Comparison of ENCODE assay signal across 22 mouse cellular contexts in genomic region chr17:68218246-68218645, GRCm38 (mm10). TPM values are rescaled to one million over a fixed set of nuclear protein-coding genes. Genes with fewer than 3 reads are reported as not detected.
A peak's percentile ranks its signal among the peaks of the same experiment; 100 is the strongest.
DNase-seq lines count a peak whose midpoint lies in the region.
"Had no signal": no experiment of that assay in that cellular context is flagged by ENCODE, and none has a peak within 500 bp of the region (broad histone marks: within the 10 kb centered on the region; RNA-seq: fewer than 3 reads in every experiment).

No protein-coding gene starts in this region.

- WGBS in heart, embryonic 10.5 days: 79% methylated on average over 4 of the region's 4 CpGs

- no peaks in the 10 kb centered on the region for H3K27me3 ChIP-seq in heart, embryonic 10.5 days (ENCODE audit: insufficient read depth, poor library complexity, severe bottlenecking)
- H3K27me3 ChIP-seq: CH12.LX; forebrain, embryonic 13.5 days; heart, embryonic 13.5 days; kidney, embryonic 15.5 days had no signal

- H3K9me3 ChIP-seq in heart, embryonic 10.5 days: peaks cover 3% of the 10 kb centered on the region
- H3K9me3 ChIP-seq: forebrain, embryonic 13.5 days; hindbrain, embryonic 10.5 days had no signal

- intact Hi-C loops in heart, postnatal 25 days (cut with DNase I): no loop called here

- H3K27ac ChIP-seq in heart, embryonic 10.5 days: no peak overlapping the region
- H3K27ac ChIP-seq: embryonic facial prominence, embryonic 10.5 days; forebrain, embryonic 13.5 days; heart, embryonic 13.5 days; hindbrain, embryonic 10.5 days; hindbrain, embryonic 14.5 days; kidney, embryonic 15.5 days had no signal

- H3K36me3 ChIP-seq in heart, embryonic 10.5 days: no peaks in the 10 kb centered on the region
- H3K36me3 ChIP-seq: embryonic facial prominence, embryonic 10.5 days; heart, embryonic 13.5 days; hindbrain, embryonic 10.5 days; kidney, embryonic 15.5 days had no signal

- no peak overlapping the region for H3K4me3 ChIP-seq in heart, embryonic 10.5 days
- H3K4me3 ChIP-seq: embryonic facial prominence, embryonic 10.5 days; forebrain, embryonic 13.5 days; heart, embryonic 13.5 days; hindbrain, embryonic 10.5 days; kidney, embryonic 15.5 days had no signal

- H3K4me1 ChIP-seq in heart, embryonic 10.5 days: no peaks in the 10 kb centered on the region
- H3K4me1 ChIP-seq: embryonic facial prominence, embryonic 10.5 days; forebrain, embryonic 13.5 days; heart, embryonic 13.5 days; hindbrain, embryonic 10.5 days; kidney, embryonic 15.5 days had no signal

- DNase-seq in adrenal gland, adult 2 months: peak; percentile 64
- no peak for DNase-seq in adrenal gland, adult 18-20 months (ENCODE audit: low spot score in 2 of 2)
- peak; percentile 9 for DNase-seq in heart, postnatal 25 days (ENCODE audit: low spot score)
- DNase-seq in heart, embryonic 10.5 days (ENCODE audit: low spot score): no peak
- peak; percentile 9 for DNase-seq in 3T3-L1 (ENCODE audit: low read depth, low spot score)
- peak; percentile 62 for DNase-seq in adrenal gland, postnatal 10 days
- DNase-seq in MN1 (ENCODE audit: low spot score): no peak
- no peak for DNase-seq in gastrocnemius, postnatal 4 days (ENCODE audit: low spot score in 2 of 2)
- DNase-seq: cerebellum, adult 11-12 months; cerebellum, adult 9-10 months; forebrain, postnatal 0 days; gastrocnemius, postnatal 14 days; kidney, adult 2 months had no signal

RNA-seq across cellular contexts. Expression of gene L3mbtl4, which starts 55.4 kb away (rescaled TPM):
- total RNA-seq in adrenal gland, adult 2 months (2021): under 1 TPM; 0.14 to 0.20 TPM
- 0.04 and 0.07 TPM in 2 replicates for polyA plus RNA-seq in adrenal gland, adult 2 months (2012; rRNA removed)
- under 1 TPM; 0.20 to 0.42 TPM for total RNA-seq in adrenal gland, adult 18-20 months (2021)
- total RNA-seq in heart, postnatal 25 days (2021): not detected
- polyA plus RNA-seq in heart, embryonic 10.5 days (2016; fragmentation: Nextera tagmentation; extraction: Ambion mirVana): not detected in 2 replicates
- under 1 TPM; 0.42 to 0.97 TPM for total RNA-seq in adrenal gland, postnatal 10 days (2021)
- total RNA-seq in gastrocnemius, postnatal 4 days (2021): not detected
- total RNA-seq: CH12.LX; gastrocnemius, postnatal 14 days; granulocyte monocyte progenitor cell, adult 5-6 weeks had no signal
- polyA plus RNA-seq: heart, postnatal 0 days; hindbrain, embryonic 10.5 days had no signal

Comparison
In these comparisons a context has a peak if more than half of its experiments do, and no peak if none do; other contexts are left out.
1. DNase-seq: peak in adrenal gland, adult 2 months (single experiment), heart, postnatal 25 days (single experiment), 3T3-L1 (single experiment) and adrenal gland, postnatal 10 days (single experiment); none in adrenal gland, adult 18-20 months (0 of 2), heart, embryonic 10.5 days (single experiment), MN1 (single experiment) and gastrocnemius, postnatal 4 days (0 of 2).